Mouse (Mus musculus) small intestine, adult 2 months (tissue): ENCODE data around the gene Cx3cl1.

Experiments
- CTCF ChIP-seq: fragments of 200-500 bp; IDR thresholded peaks from 2 replicates; pipeline ENCODE4 v1.5.1; 2012; ENCODE audit warnings: low read depth, mild to moderate bottlenecking, control low read depth, inconsistent platforms, low read length, moderate library complexity, mixed read lengths; ENCODE audit not compliant: insufficient replicate concordance, insufficient read length; ENCODE audit errors: extremely low read depth
- POLR2A ChIP-seq: fragments of 200-500 bp; IDR thresholded peaks from 2 replicates; pipeline ENCODE4 v1.6.1; 2012; ENCODE audit warnings: low read depth, mild to moderate bottlenecking, control low read depth, inconsistent platforms, low read length, moderate library complexity

GRCm38 (mm10) chr8:94783890-94784289, 12.1 kb downstream of the Cx3cl1 start:
- no peak for TF ChIP-seq POLR2A
- TF ChIP-seq CTCF: no peak
